ENCODE assay signal across 14 mouse cellular contexts in the genomic region with DNA sequence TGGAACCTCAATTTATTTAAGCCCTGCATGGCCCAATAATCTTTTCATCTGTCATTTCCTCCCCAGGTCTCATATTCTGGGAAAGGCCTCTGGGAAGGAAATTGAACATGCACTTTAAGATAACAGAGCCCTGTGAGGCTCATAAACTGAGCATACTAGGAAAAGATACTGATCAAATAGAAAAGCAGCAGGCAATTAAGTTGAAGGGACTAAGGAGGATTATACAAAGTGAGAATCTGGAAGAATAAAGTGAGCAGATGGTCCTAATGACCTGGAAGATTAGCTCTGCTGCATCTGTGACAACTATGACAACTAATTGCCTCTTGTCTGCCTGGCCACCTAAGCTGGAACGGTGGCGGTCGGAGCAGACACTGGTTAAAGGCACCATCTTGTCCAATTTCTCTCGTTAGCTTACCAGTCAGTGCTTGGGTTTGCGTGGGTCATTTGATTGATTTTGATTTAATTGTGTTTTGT. TPM values are rescaled to one million over a fixed set of nuclear protein-coding genes. Genes with fewer than 3 reads are reported as not detected.
A peak's percentile ranks its signal among the peaks of the same experiment; 100 is the strongest.
DNase-seq lines count a peak whose midpoint lies in the region; ATAC-seq and TF ChIP-seq lines count a peak whose summit lies in the region.
"Had no signal": no experiment of that assay in that cellular context is flagged by ENCODE, and none has a peak within 500 bp of the region (broad histone marks: within the 10 kb centered on the region; RNA-seq: fewer than 3 reads in every experiment).

No protein-coding gene starts in this region.

- no peaks in the 10 kb centered on the region for H3K36me3 ChIP-seq in forebrain, embryonic 11.5 days (ENCODE audit: control insufficient read depth, insufficient read depth, low read length)
- no peaks in the 10 kb centered on the region for H3K36me3 ChIP-seq in forebrain, embryonic 10.5 days (replicated peaks)
- no peaks in the 10 kb centered on the region for H3K36me3 ChIP-seq in hindbrain, embryonic 12.5 days
- H3K36me3 ChIP-seq in midbrain, postnatal 0 days (ENCODE audit: insufficient read depth, low read length), result no peaks in the 10 kb centered on the region
- H3K36me3 ChIP-seq: embryonic facial prominence, embryonic 12.5 days; limb, embryonic 10.5 days; stomach, embryonic 15.5 days had no signal

- no peak for TF ChIP-seq CTCF in brain, embryonic 14.5 days (IDR thresholded peaks at IDR 0.05; ENCODE audit: borderline replicate concordance, extremely low read depth, insufficient read depth, insufficient read length)
- TF ChIP-seq CTCF in midbrain, postnatal 0 days (IDR thresholded peaks at IDR 0.05), result no peak

- H3K27ac ChIP-seq in forebrain, embryonic 11.5 days (ENCODE audit: low read depth, low read length), result no peak overlapping the region
- no peak overlapping the region for H3K27ac ChIP-seq in forebrain, embryonic 10.5 days
- peak overlapping the region; percentile 77 for H3K27ac ChIP-seq in hindbrain, embryonic 12.5 days
- H3K27ac ChIP-seq in midbrain, postnatal 0 days (ENCODE audit: low read depth, low read length), result no peak overlapping the region
- H3K27ac ChIP-seq: embryonic facial prominence, embryonic 12.5 days; limb, embryonic 10.5 days; stomach, embryonic 15.5 days had no signal

- WGBS in forebrain, embryonic 11.5 days, result 43% methylated on average over 5 of the region's 5 CpGs
- WGBS in forebrain, embryonic 10.5 days, result 61% methylated on average over 5 of the region's 5 CpGs
- 63% methylated on average over 5 of the region's 5 CpGs for WGBS in hindbrain, embryonic 12.5 days
- WGBS in midbrain, postnatal 0 days, result 39% methylated on average over 5 of the region's 5 CpGs

- no peak overlapping the region for H3K4me3 ChIP-seq in forebrain, embryonic 11.5 days (ENCODE audit: low read depth, low read length)
- no peak overlapping the region for H3K4me3 ChIP-seq in forebrain, embryonic 10.5 days
- no peak overlapping the region for H3K4me3 ChIP-seq in hindbrain, embryonic 12.5 days
- no peak overlapping the region for H3K4me3 ChIP-seq in midbrain, postnatal 0 days (ENCODE audit: low read depth, low read length)
- H3K4me3 ChIP-seq: embryonic facial prominence, embryonic 12.5 days; limb, embryonic 10.5 days; megakaryocyte, embryonic 14.5 days; stomach, embryonic 15.5 days had no signal

- H3K4me2 ChIP-seq in forebrain, embryonic 11.5 days (ENCODE audit: low read depth, low read length, severe bottlenecking), result no peak overlapping the region
- no peak overlapping the region for H3K4me2 ChIP-seq in hindbrain, embryonic 12.5 days (replicated peaks)
- no peak overlapping the region for H3K4me2 ChIP-seq in midbrain, postnatal 0 days (ENCODE audit: low read depth, low read length, poor library complexity, severe bottlenecking)
- H3K4me2 ChIP-seq: embryonic facial prominence, embryonic 12.5 days; stomach, embryonic 15.5 days had no signal

- H3K27me3 ChIP-seq in forebrain, embryonic 11.5 days (ENCODE audit: control insufficient read depth, insufficient read depth, low read length), result no peaks in the 10 kb centered on the region
- H3K27me3 ChIP-seq in forebrain, embryonic 10.5 days (ENCODE audit: poor library complexity, severe bottlenecking), result no peaks in the 10 kb centered on the region
- H3K27me3 ChIP-seq in hindbrain, embryonic 12.5 days, result no peaks in the 10 kb centered on the region
- no peaks in the 10 kb centered on the region for H3K27me3 ChIP-seq in midbrain, postnatal 0 days (ENCODE audit: insufficient read depth, low read length)
- H3K27me3 ChIP-seq: embryonic facial prominence, embryonic 12.5 days; stomach, embryonic 15.5 days had no signal

- H3K9ac ChIP-seq in forebrain, embryonic 11.5 days (ENCODE audit: low read length), result no peak overlapping the region
- no peak overlapping the region for H3K9ac ChIP-seq in hindbrain, embryonic 12.5 days
- H3K9ac ChIP-seq in midbrain, postnatal 0 days (replicated peaks; ENCODE audit: low read length, poor library complexity, severe bottlenecking), result no peak overlapping the region
- H3K9ac ChIP-seq: embryonic facial prominence, embryonic 12.5 days; stomach, embryonic 15.5 days had no signal

- no peak for DNase-seq in forebrain, embryonic 11.5 days (ENCODE audit: low spot score)
- DNase-seq in forebrain, embryonic 10.5 days (ENCODE audit: extremely low spot score, low spot score), result no peak
- DNase-seq in brain, embryonic 14.5 days (ENCODE audit: low read depth), result peak; percentile 90
- DNase-seq in midbrain, postnatal 0 days (ENCODE audit: low spot score), result peak; percentile 81
- DNase-seq in gastrocnemius, postnatal 14 days, result no peak
- no peak for DNase-seq in adrenal gland, adult 8-10 months
- DNase-seq in right cerebral cortex, postnatal 4 days, result no peak
- DNase-seq: adrenal gland, postnatal 36 days had no signal

- peaks cover 4% of the 10 kb centered on the region; the same call in 1 of the 2 replicates for H3K4me1 ChIP-seq in forebrain, embryonic 11.5 days (replicated peaks; ENCODE audit: control insufficient read depth, insufficient read depth, low read length)
- peaks cover 30% of the 10 kb centered on the region for H3K4me1 ChIP-seq in forebrain, embryonic 10.5 days
- H3K4me1 ChIP-seq in hindbrain, embryonic 12.5 days, result peaks cover 17% of the 10 kb centered on the region
- peaks cover 12% of the 10 kb centered on the region; the same call in 1 of the 2 replicates for H3K4me1 ChIP-seq in midbrain, postnatal 0 days (ENCODE audit: insufficient read depth, low read length)
- H3K4me1 ChIP-seq: embryonic facial prominence, embryonic 12.5 days; limb, embryonic 10.5 days; stomach, embryonic 15.5 days had no signal

- intact Hi-C loops in gastrocnemius, postnatal 14 days (cut with DNase I; ENCODE audit: low total_unique reads), result no loop called here

- no peaks in the 10 kb centered on the region for H3K9me3 ChIP-seq in forebrain, embryonic 11.5 days (ENCODE audit: control insufficient read depth, low read length)
- no peaks in the 10 kb centered on the region for H3K9me3 ChIP-seq in forebrain, embryonic 10.5 days
- no peaks in the 10 kb centered on the region for H3K9me3 ChIP-seq in hindbrain, embryonic 12.5 days (replicated peaks)
- H3K9me3 ChIP-seq in midbrain, postnatal 0 days (ENCODE audit: low read length), result no peaks in the 10 kb centered on the region
- H3K9me3 ChIP-seq: embryonic facial prominence, embryonic 12.5 days; limb, embryonic 10.5 days; megakaryocyte, embryonic 14.5 days; stomach, embryonic 15.5 days had no signal

- no peak for TF ChIP-seq POLR2A in brain, embryonic 14.5 days (IDR thresholded peaks at IDR 0.05; ENCODE audit: borderline replicate concordance, extremely low read depth, insufficient read depth, insufficient read length, poor library complexity, severe bottlenecking)

- peak; percentile 69 for ATAC-seq in forebrain, embryonic 11.5 days (replicated peaks; ENCODE audit: low FRiP score)
- peak; percentile 75 for ATAC-seq in hindbrain, embryonic 12.5 days (ENCODE audit: low FRiP score)
- peak; percentile 38; the same call in 1 of the 2 replicates for ATAC-seq in midbrain, postnatal 0 days (ENCODE audit: low FRiP score)

RNA-seq across cellular contexts. Expression of a gene that starts 37.3 kb away (rescaled TPM):
- 17.6 and 18.4 TPM in 2 replicates for polyA plus RNA-seq in forebrain, embryonic 11.5 days (2014; fragmentation: Nextera tagmentation; extraction: Ambion mirVana)
- polyA plus RNA-seq in forebrain, embryonic 10.5 days (2016; fragmentation: Nextera tagmentation; extraction: Ambion mirVana), result 15.1 and 16.0 TPM in 2 replicates
- 21.4 and 26.6 TPM in 2 replicates for polyA plus RNA-seq in brain, embryonic 14.5 days (2012; rRNA removed)
- 18.4 and 19.9 TPM in 2 replicates for polyA plus RNA-seq in hindbrain, embryonic 12.5 days (2016; fragmentation: Nextera tagmentation; extraction: Ambion mirVana)
- total RNA-seq in midbrain, postnatal 0 days (2014; rRNA removed), result 16.0 and 17.1 TPM in 2 replicates
- polyA plus RNA-seq in midbrain, postnatal 0 days (2015; fragmentation: Nextera tagmentation; extraction: Ambion mirVana), result 15.7 and 17.1 TPM in 2 replicates
- 1 to 10 TPM; 3.1 to 3.2 TPM for total RNA-seq in gastrocnemius, postnatal 14 days (2021)
- total RNA-seq in adrenal gland, adult 8-10 months (2022), result 10 to 100 TPM; 10.7 to 12.1 (median 11.9) TPM

RNA-seq across cellular contexts. Expression of a gene that starts 57.1 kb away (rescaled TPM):
- 5.9 TPM in 2 replicates for polyA plus RNA-seq in forebrain, embryonic 11.5 days (2014; fragmentation: Nextera tagmentation; extraction: Ambion mirVana)
- 0.91 and 1.9 TPM in 2 replicates for polyA plus RNA-seq in forebrain, embryonic 10.5 days (2016; fragmentation: Nextera tagmentation; extraction: Ambion mirVana)
- 18.2 and 44.1 TPM in 2 replicates for polyA plus RNA-seq in brain, embryonic 14.5 days (2012; rRNA removed)
- polyA plus RNA-seq in hindbrain, embryonic 12.5 days (2016; fragmentation: Nextera tagmentation; extraction: Ambion mirVana), result 53.8 and 56.2 TPM in 2 replicates
- 43.4 and 47.4 TPM in 2 replicates for total RNA-seq in midbrain, postnatal 0 days (2014; rRNA removed)
- polyA plus RNA-seq in midbrain, postnatal 0 days (2015; fragmentation: Nextera tagmentation; extraction: Ambion mirVana), result 132 and 142 TPM in 2 replicates
- under 1 TPM; 0.18 to 0.21 TPM for total RNA-seq in gastrocnemius, postnatal 14 days (2021)
- 1,000 to 10,000 TPM; 1,792 to 2,284 (median 1,895) TPM for total RNA-seq in adrenal gland, adult 8-10 months (2022)
- total RNA-seq: hematopoietic stem cell, adult 5-6 weeks had no signal

Comparison
In these comparisons a context has a peak if more than half of its experiments do, and no peak if none do; other contexts are left out.
1. DNase-seq: peak in brain, embryonic 14.5 days (single experiment) and midbrain, postnatal 0 days (single experiment); none in forebrain, embryonic 11.5 days (single experiment), forebrain, embryonic 10.5 days (single experiment), gastrocnemius, postnatal 14 days (single experiment), adrenal gland, adult 8-10 months (single experiment) and right cerebral cortex, postnatal 4 days (single experiment).
2. Peak in every context shown above with its lines, with median percentiles within 50 percentile points of each other: ATAC-seq.